Comparison of ENCODE assay signal across 28 mouse cellular contexts in the genomic region with DNA sequence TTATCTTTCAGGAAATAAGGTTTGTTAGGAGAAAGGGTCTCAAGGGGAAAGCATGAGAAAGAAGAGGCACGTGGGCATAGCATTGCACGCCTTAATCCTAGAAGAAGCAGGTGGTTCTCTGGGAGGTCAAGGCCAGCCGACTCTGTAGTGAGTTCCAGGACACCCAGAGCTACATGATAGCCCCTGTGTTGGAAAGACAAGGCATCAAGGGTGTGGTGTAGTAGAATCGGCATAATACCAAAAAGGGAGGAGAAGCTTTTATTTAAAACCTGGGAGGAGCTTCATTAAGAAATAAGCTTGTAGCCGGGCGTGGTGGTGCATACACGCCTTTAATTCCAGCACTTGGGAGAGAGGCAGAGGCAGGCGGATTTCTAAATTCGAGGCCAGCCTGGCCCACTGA. TPM values are rescaled to one million over a fixed set of nuclear protein-coding genes. Genes with fewer than 3 reads are reported as not detected.
DNase-seq lines count a peak whose midpoint lies in the region; ATAC-seq and TF ChIP-seq lines count a peak whose summit lies in the region.
"Had no signal": no experiment of that assay in that cellular context is flagged by ENCODE, and none has a peak within 500 bp of the region (broad histone marks: within the 10 kb centered on the region; RNA-seq: fewer than 3 reads in every experiment).

No protein-coding gene starts in this region.

- H3K27ac ChIP-seq in ES-Bruce4 (ENCODE audit: insufficient read depth, low read length): 0 out of 2 replicates have a peak overlapping the region, but pooled peaks have one; percentile 61
- H3K27ac ChIP-seq: forebrain, embryonic 10.5 days; forebrain, embryonic 13.5 days; heart, adult 2 months; heart, embryonic 10.5 days; heart, embryonic 13.5 days; hindbrain, embryonic 13.5 days; intestine, embryonic 15.5 days had no signal

- no peak for TF ChIP-seq POLR2A in ES-Bruce4 (IDR thresholded peaks at IDR 0.05; ENCODE audit: insufficient read depth, low read length)

- H3K4me3 ChIP-seq in E14TG2a.4 (replicated peaks; ENCODE audit: low read length) (peak overlapping the region; percentile 39; the same call in 1 of the 2 replicates), ES-Bruce4 (ENCODE audit: low read depth, low read length) (no peak overlapping the region)
- H3K4me3 ChIP-seq: forebrain, embryonic 10.5 days; forebrain, embryonic 13.5 days; heart, adult 2 months; heart, embryonic 10.5 days; heart, embryonic 13.5 days; hindbrain, embryonic 13.5 days; intestine, embryonic 15.5 days had no signal

- peak; percentile 94 for DNase-seq in R1 (ENCODE audit: low read depth, low spot score)
- DNase-seq in cerebellum, postnatal 36 days: no peak
- no peak for DNase-seq in adrenal gland, adult 2 months
- no peak for DNase-seq in heart, postnatal 4 days
- DNase-seq: adrenal gland, adult 8-10 months; adrenal gland, postnatal 25 days; cerebellum, adult 11-12 months; cerebellum, adult 8-10 months; cerebellum, postnatal 10 days; gastrocnemius, postnatal 10 days; gastrocnemius, postnatal 36 days; heart, adult 2 months; heart, postnatal 14 days had no signal

- H3K4me1 ChIP-seq in E14TG2a.4 (replicated peaks; ENCODE audit: low read depth, low read length) (peaks cover 74% of the 10 kb centered on the region), ES-Bruce4 (ENCODE audit: control insufficient read depth, insufficient read depth, low read length) (no peaks in the 10 kb centered on the region)
- H3K4me1 ChIP-seq: forebrain, embryonic 10.5 days; hindbrain, embryonic 13.5 days had no signal

- H3K27me3 ChIP-seq in E14TG2a.4 (ENCODE audit: insufficient read depth, low read length): no peaks in the 10 kb centered on the region
- no peaks in the 10 kb centered on the region for H3K27me3 ChIP-seq in ES-Bruce4 (ENCODE audit: control insufficient read depth, insufficient read depth, low read length, poor library complexity, severe bottlenecking)
- H3K27me3 ChIP-seq: forebrain, embryonic 13.5 days; heart, embryonic 13.5 days; hindbrain, embryonic 13.5 days; intestine, embryonic 15.5 days had no signal

- ATAC-seq in megakaryocyte-erythroid progenitor cell, adult 5-6 weeks (replicated peaks; ENCODE audit: low FRiP score, low TSS enrichment, poor library complexity, severe bottlenecking): peak; percentile 76
- ATAC-seq: CD4-positive, CD25-positive, alpha-beta regulatory T cell, adult 4 months; forebrain, embryonic 13.5 days; forebrain, embryonic 16.5 days; hindbrain, embryonic 16.5 days; intestine, embryonic 15.5 days had no signal

- H3K36me3 ChIP-seq in E14TG2a.4 (ENCODE audit: insufficient read depth, low read length) (no peaks in the 10 kb centered on the region), ES-Bruce4 (ENCODE audit: control insufficient read depth, insufficient read depth, low read length, poor library complexity, severe bottlenecking) (no peaks in the 10 kb centered on the region)
- H3K36me3 ChIP-seq: heart, embryonic 10.5 days; heart, embryonic 13.5 days; hindbrain, embryonic 13.5 days; intestine, embryonic 15.5 days had no signal

- TF ChIP-seq EP300 in ES-Bruce4 (IDR thresholded peaks at IDR 0.05; ENCODE audit: insufficient read depth, low read depth, low read length): no peak

- H3K9me3 ChIP-seq in E14TG2a.4 (ENCODE audit: low read length) (no peaks in the 10 kb centered on the region), ES-Bruce4 (replicated peaks; ENCODE audit: control insufficient read depth, insufficient read depth, low read length, poor library complexity, severe bottlenecking) (no peaks in the 10 kb centered on the region)
- H3K9me3 ChIP-seq: forebrain, embryonic 10.5 days; forebrain, embryonic 13.5 days; heart, embryonic 10.5 days; heart, embryonic 13.5 days; hindbrain, embryonic 13.5 days; intestine, embryonic 15.5 days had no signal

- TF ChIP-seq CTCF in E14TG2a.4 (conservative IDR thresholded peaks at IDR 0.05; ENCODE audit: low read length) (no peak), ES-Bruce4 (IDR thresholded peaks at IDR 0.05; ENCODE audit: low read depth, low read length) (no peak)

- H3K9ac ChIP-seq in ES-Bruce4 (ENCODE audit: low read depth, poor library complexity, severe bottlenecking): no peak overlapping the region
- H3K9ac ChIP-seq: forebrain, embryonic 13.5 days; heart, embryonic 13.5 days; hindbrain, embryonic 13.5 days; intestine, embryonic 15.5 days had no signal

RNA-seq across cellular contexts. Expression of gene Ube2r2, which starts 21.4 kb away (rescaled TPM):
- 130 and 134 TPM in 2 replicates for polyA plus RNA-seq in ES-Bruce4 (2011; ENCODE audit: insufficient read depth, insufficient read length, low read depth, missing spikeins)
- 86.7 and 101 TPM in 2 replicates for total RNA-seq in megakaryocyte-erythroid progenitor cell, adult 5-6 weeks (2014; fragmentation: Nextera tagmentation)
- total RNA-seq in megakaryocyte-erythroid progenitor cell, adult 5-6 weeks (2017): 36.5 and 46.2 TPM in 2 replicates
- 100 to 1,000 TPM in 1 of 2 experiments, 10 to 100 TPM in 1; 94.6 to 105 TPM for total RNA-seq in adrenal gland, adult 2 months (2021)
- polyA plus RNA-seq in adrenal gland, adult 2 months (2012; rRNA removed): 32.7 and 45.5 TPM in 2 replicates
- total RNA-seq in heart, postnatal 4 days (2021): 100 to 1,000 TPM; 120 to 121 TPM

RNA-seq across cellular contexts. Expression of gene Nol6, which starts 32.7 kb away (rescaled TPM):
- 56.0 and 56.1 TPM in 2 replicates for polyA plus RNA-seq in ES-Bruce4 (2011; ENCODE audit: insufficient read depth, insufficient read length, low read depth, missing spikeins)
- 44.6 and 49.1 TPM in 2 replicates for total RNA-seq in megakaryocyte-erythroid progenitor cell, adult 5-6 weeks (2014; fragmentation: Nextera tagmentation)
- 24.8 and 26.9 TPM in 2 replicates for total RNA-seq in megakaryocyte-erythroid progenitor cell, adult 5-6 weeks (2017)
- total RNA-seq in adrenal gland, adult 2 months (2021): 10 to 100 TPM; 58.1 to 59.3 TPM
- polyA plus RNA-seq in adrenal gland, adult 2 months (2012; rRNA removed): 66.5 and 89.8 TPM in 2 replicates
- 10 to 100 TPM; 22.2 to 24.9 TPM for total RNA-seq in heart, postnatal 4 days (2021)

RNA-seq across cellular contexts. Expression of gene Aqp3, which starts 59.0 kb away (rescaled TPM):
- polyA plus RNA-seq in ES-Bruce4 (2011; ENCODE audit: insufficient read depth, insufficient read length, low read depth, missing spikeins): 15.7 and 16.7 TPM in 2 replicates
- total RNA-seq in megakaryocyte-erythroid progenitor cell, adult 5-6 weeks (2014; fragmentation: Nextera tagmentation): 1.1 TPM in 1 of 2 replicates, not detected in the other
- total RNA-seq in megakaryocyte-erythroid progenitor cell, adult 5-6 weeks (2017): 1.2 TPM in 1 of 2 replicates, not detected in the other
- under 1 TPM in 1 of 2 experiments, not detected in 1; 0.28 TPM for total RNA-seq in adrenal gland, adult 2 months (2021)
- polyA plus RNA-seq in adrenal gland, adult 2 months (2012; rRNA removed): 0.22 and 0.40 TPM in 2 replicates
- under 1 TPM; 0.14 to 0.19 TPM for total RNA-seq in heart, postnatal 4 days (2021)
- total RNA-seq: adrenal gland, postnatal 25 days; gastrocnemius, adult 18-20 months; gastrocnemius, postnatal 10 days; gastrocnemius, postnatal 36 days; granulocyte monocyte progenitor cell, adult 5-6 weeks; heart, adult 2 months; hematopoietic stem cell, adult 5-6 weeks had no signal
- polyA plus RNA-seq: forebrain, embryonic 13.5 days; hindbrain, embryonic 13.5 days had no signal
